Mouse (Mus musculus): ENCODE results near the gene Zcchc14.

DNA sequence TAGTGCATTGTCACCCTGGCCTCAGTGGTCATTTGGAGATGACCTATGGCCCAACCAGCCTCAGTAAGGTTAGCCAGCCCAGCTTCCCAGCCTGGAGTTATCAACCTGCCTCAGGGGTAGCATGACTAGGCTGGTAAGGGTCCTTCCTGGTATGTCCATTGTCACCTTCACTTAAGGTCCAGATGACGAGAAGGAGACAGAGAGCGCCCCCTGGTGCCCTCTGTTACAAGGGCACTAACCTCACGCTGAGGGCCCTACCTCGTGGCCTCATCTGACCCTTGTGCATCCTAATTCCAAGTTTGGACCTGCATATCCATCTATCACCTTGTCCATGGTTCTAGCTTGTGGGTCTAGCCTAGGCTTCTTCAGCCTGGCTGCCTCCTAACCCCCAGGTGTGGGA lies 32.7 kb upstream of the Zcchc14 start:
- TF ChIP-seq CTCF (conservative IDR thresholded peaks at IDR 0.05; ENCODE audit: insufficient read depth, insufficient read length, low read depth, low read length), result peak; percentile 88
- TF ChIP-seq POLR2A (IDR thresholded peaks at IDR 0.05; ENCODE audit: low read depth, low read length), result no peak

Data from kidney, adult 2 months (tissue).